Mouse (Mus musculus) E14TG2a.4 (cell line): ENCODE results near the gene Ush1g.

Experiments
- CTCF ChIP-seq: conservative IDR thresholded peaks from 2 replicates; pipeline ENCODE4 v1.5.1; 2014; ENCODE audit warnings: low read length
- NANOG ChIP-seq: IDR thresholded peaks from 2 replicates; pipeline ENCODE4 v1.6.1; 2014; ENCODE audit warnings: borderline replicate concordance, low read length, mixed read lengths
- POU5F1 ChIP-seq: IDR thresholded peaks from 2 replicates; pipeline ENCODE4 v1.6.1; 2014; ENCODE audit warnings: low read length, borderline replicate concordance

- no peak for TF ChIP-seq CTCF
- TF ChIP-seq NANOG = no peak
- TF ChIP-seq POU5F1 = no peak
Observed at GRCm38 (mm10) chr11:115319704-115320383, 2.0 kb downstream of the Ush1g start.
